Mouse (Mus musculus) brain, embryonic 18.5 days (tissue): ENCODE results near the gene Kcng1.

ENCODE experiments used
- DNase-seq: peaks from one replicate; pipeline ENCODE4 v3.0.0-alpha.2; 2012; ENCODE audit warnings: low read depth, low spot score

Gene Kcng1

GRCm38 (mm10) chr2:168281582-168281981, at the start of gene Kcng1:
Gene Kcng1 (minus strand): TSS chr2:168281736.
- DNase-seq = no peak

GRCm38 (mm10) chr2:168330421-168331070, 49.0 kb upstream of the Kcng1 start:
- no peak for DNase-seq

- DNase-seq = no peak
Measured at GRCm38 (mm10) chr2:168321716-168322374, 40.3 kb upstream of the Kcng1 start.

- no peak for DNase-seq
Measured at GRCm38 (mm10) chr2:168320388-168321182, 39.0 kb upstream of the Kcng1 start.

GRCm38 (mm10) chr2:168314646-168315446, 33.3 kb upstream of the Kcng1 start:
- no peak for DNase-seq

GRCm38 (mm10) chr2:168312504-168312903, 31.0 kb upstream of the Kcng1 start:
- DNase-seq = no peak

- no peak for DNase-seq
Measured at GRCm38 (mm10) chr2:168311006-168311405, 29.5 kb upstream of the Kcng1 start.

GRCm38 (mm10) chr2:168308916-168309315, 27.4 kb upstream of the Kcng1 start:
- DNase-seq = no peak

GRCm38 (mm10) chr2:168299650-168300049, 18.1 kb upstream of the Kcng1 start:
- no peak for DNase-seq

- no peak for DNase-seq
Measured at GRCm38 (mm10) chr2:168296530-168296929, 15.0 kb upstream of the Kcng1 start.

- DNase-seq = no peak
Measured at GRCm38 (mm10) chr2:168292521-168292920, 11.0 kb upstream of the Kcng1 start.

GRCm38 (mm10) chr2:168292041-168292440, 10.5 kb upstream of the Kcng1 start:
- no peak for DNase-seq

- no peak for DNase-seq
Measured at GRCm38 (mm10) chr2:168289851-168290250, 8.3 kb upstream of the Kcng1 start.

GRCm38 (mm10) chr2:168289016-168289415, 7.5 kb upstream of the Kcng1 start:
- DNase-seq = no peak

- no peak for DNase-seq
Measured at GRCm38 (mm10) chr2:168286987-168287386, 5.5 kb upstream of the Kcng1 start.

GRCm38 (mm10) chr2:168285143-168285542, 3.6 kb upstream of the Kcng1 start:
- no peak for DNase-seq

- no peak for DNase-seq
Measured at GRCm38 (mm10) chr2:168280729-168281581, 581 bp downstream of the Kcng1 start.

- no peak for DNase-seq
Measured at GRCm38 (mm10) chr2:168274374-168274935, 7.1 kb downstream of the Kcng1 start.

- no peak for DNase-seq
Measured at GRCm38 (mm10) chr2:168273387-168273786, 8.1 kb downstream of the Kcng1 start.

GRCm38 (mm10) chr2:168268033-168268432, 13.5 kb downstream of the Kcng1 start:
- no peak for DNase-seq
